Mouse (Mus musculus) spleen, adult 2 months (tissue): ENCODE results near the gene Birc2. TPM values are rescaled to one million over a fixed set of nuclear protein-coding genes. Genes with fewer than 3 reads are reported as not detected.

Experiments used
- DNase-seq, 2 experiments: peaks; one replicate each; pipeline versions ENCODE4 v3.0.0 to v3.0.0-alpha.2; 2012 to 2021; ENCODE audit warnings: low spot score in 2 of 2, low read depth in 1 of 2
- H3K27ac ChIP-seq: fragments of 200-500 bp; 2 replicates; pipeline ENCODE4 v1.5.1; 2012; ENCODE audit warnings: low read length, inconsistent platforms; ENCODE audit not compliant: insufficient read depth
- H3K27me3 ChIP-seq: fragments of 200-500 bp; 2 replicates; pipeline ENCODE4 v1.6.1; 2012; ENCODE audit warnings: mild to moderate bottlenecking, moderate library complexity, low read length, inconsistent platforms; ENCODE audit not compliant: control insufficient read depth, insufficient read depth
- H3K36me3 ChIP-seq: fragments of 200-500 bp; 2 replicates; pipeline ENCODE4 v1.6.1; 2012; ENCODE audit warnings: mild to moderate bottlenecking, low read length, inconsistent platforms; ENCODE audit not compliant: control insufficient read depth, insufficient read depth
- H3K4me1 ChIP-seq: fragments of 200-500 bp; 2 replicates; pipeline ENCODE4 v1.6.1; 2011; ENCODE audit warnings: inconsistent platforms; ENCODE audit not compliant: control insufficient read depth, insufficient read depth, insufficient read length
- H3K4me3 ChIP-seq: fragments of 200-500 bp; 2 replicates; pipeline ENCODE4 v1.5.1; 2011; ENCODE audit warnings: mild to moderate bottlenecking, inconsistent platforms; ENCODE audit not compliant: insufficient read depth, insufficient read length; ENCODE audit errors: extremely low read depth
- CTCF ChIP-seq: fragments of 200-500 bp; IDR thresholded peaks from 2 replicates; pipeline ENCODE4 v1.5.1; 2011; ENCODE audit warnings: mild to moderate bottlenecking, inconsistent platforms; ENCODE audit not compliant: insufficient read depth, insufficient read length, insufficient replicate concordance; ENCODE audit errors: extremely low read depth
- POLR2A ChIP-seq: fragments of 200-500 bp; IDR thresholded peaks from 2 replicates; pipeline ENCODE4 v1.6.1; 2011; ENCODE audit warnings: low read depth, low read length, inconsistent platforms
- WGBS: fragments of 180-500 bp; shearing (Covaris S2); methylation state at CpG from one replicate; pipeline ENCODE4 v1.1.7; 2018; 5-methylcytosine and 5-hydroxymethylcytosine counted together
- polyA plus RNA-seq: library from polyadenylated mRNA; depleted of rRNA; stranded (reverse); fragments of >200 nt; gene quantifications from 2 replicates; pipeline ENCODE4 v1.2.3, GENCODE M21; 2012

Gene Birc2
- polyA plus RNA-seq, 1 experiment: 16.4 TPM

- H3K27me3 ChIP-seq: no peaks in the 10 kb centered on the region
- no peak overlapping the region for H3K27ac ChIP-seq
- 24% methylated on average over 3 of the region's 3 CpGs for WGBS
- TF ChIP-seq POLR2A (no peak), CTCF (no peak)
- DNase-seq: no peak
- peaks cover 20% of the 10 kb centered on the region; the same call in 1 of the 2 replicates for H3K4me1 ChIP-seq
- H3K36me3 ChIP-seq: peaks cover 24% of the 10 kb centered on the region
- H3K4me3 ChIP-seq: no peak overlapping the region
These were observed 60.9 kb downstream of the Birc2 start for GRCm38 (mm10) chr9:7775986-7776385.

GRCm38 (mm10) chr9:7775011-7775410 lies 61.9 kb downstream of the Birc2 start:
- Histone ChIP-seq H3K27me3 (no peaks in the 10 kb centered on the region), H3K27ac (no peak overlapping the region), H3K4me1 (peaks cover 17% of the 10 kb centered on the region; the same call in 1 of the 2 replicates), H3K36me3 (peaks cover 31% of the 10 kb centered on the region), H3K4me3 (no peak overlapping the region)
- 71% methylated on average over 2 of the region's 2 CpGs for WGBS
- no peak for DNase-seq
- TF ChIP-seq POLR2A: no peak
- TF ChIP-seq CTCF: no peak

GRCm38 (mm10) chr9:7774538-7774937 lies 62.3 kb downstream of the Birc2 start:
- 65% methylated on average over 10 of the region's 10 CpGs for WGBS
- Histone ChIP-seq H3K27ac (0 out of 2 replicates have a peak overlapping the region, but pooled peaks have one; percentile 5), H3K36me3 (peaks cover 36% of the 10 kb centered on the region), H3K27me3 (no peaks in the 10 kb centered on the region), H3K4me1 (peaks cover 13% of the 10 kb centered on the region; the same call in 1 of the 2 replicates), H3K4me3 (no peak overlapping the region)
- no peak for DNase-seq
- no peak for TF ChIP-seq CTCF
- no peak for TF ChIP-seq POLR2A

GRCm38 (mm10) chr9:7773686-7774085 lies 63.2 kb downstream of the Birc2 start:
- H3K36me3 ChIP-seq: peaks cover 40% of the 10 kb centered on the region
- no peak overlapping the region for H3K27ac ChIP-seq
- no peaks in the 10 kb centered on the region for H3K27me3 ChIP-seq
- H3K4me3 ChIP-seq: no peak overlapping the region
- no peak for DNase-seq
- WGBS: 94% methylated on average over 5 of the region's 5 CpGs
- peaks cover 6% of the 10 kb centered on the region; the same call in 1 of the 2 replicates for H3K4me1 ChIP-seq
- TF ChIP-seq POLR2A: no peak
- TF ChIP-seq CTCF: no peak

- H3K27me3 ChIP-seq: no peaks in the 10 kb centered on the region
- 86% methylated on average over 4 of the region's 4 CpGs for WGBS
- H3K4me3 ChIP-seq: no peak overlapping the region
- H3K27ac ChIP-seq: no peak overlapping the region
- H3K4me1 ChIP-seq: peaks cover 4% of the 10 kb centered on the region; the same call in 1 of the 2 replicates
- peaks cover 39% of the 10 kb centered on the region for H3K36me3 ChIP-seq
- no peak for DNase-seq
- TF ChIP-seq POLR2A (no peak), CTCF (no peak)
These were observed 64.0 kb downstream of the Birc2 start for GRCm38 (mm10) chr9:7772773-7773454.

GRCm38 (mm10) chr9:7772361-7772760 lies 64.5 kb downstream of the Birc2 start:
- peaks cover 7% of the 10 kb centered on the region for H3K4me1 ChIP-seq
- H3K4me3 ChIP-seq: no peak overlapping the region
- DNase-seq: no peak
- H3K27ac ChIP-seq: no peak overlapping the region
- 95% methylated on average over 2 of the region's 2 CpGs for WGBS
- no peak for TF ChIP-seq CTCF
- TF ChIP-seq POLR2A: no peak
- H3K36me3 ChIP-seq: peaks cover 39% of the 10 kb centered on the region
- H3K27me3 ChIP-seq: no peaks in the 10 kb centered on the region

- no peak for DNase-seq
- H3K4me1 ChIP-seq: peaks cover 10% of the 10 kb centered on the region
- peaks cover 35% of the 10 kb centered on the region for H3K36me3 ChIP-seq
- H3K27me3 ChIP-seq: no peaks in the 10 kb centered on the region
- H3K27ac ChIP-seq: no peak overlapping the region
- H3K4me3 ChIP-seq: no peak overlapping the region
- WGBS: 83% methylated on average over 5 of the region's 5 CpGs
- TF ChIP-seq POLR2A: no peak
- no peak for TF ChIP-seq CTCF
These were observed 67.4 kb downstream of the Birc2 start for GRCm38 (mm10) chr9:7769491-7769890.
